Mouse (Mus musculus) frontal cortex, adult (tissue): ENCODE results near the gene 4933402N03Rik.

Source experiments
- ATAC-seq: cut with Nextera tagmentation; 2 replicates; pipeline ENCODE4 v1.9.2; 2017; ENCODE audit warnings: mild to moderate bottlenecking, moderate library complexity, mixed read lengths; ENCODE audit not compliant: low TSS enrichment

4933402N03Rik gene

GRCm38 (mm10) chr7:131146214-131146613, at the start of gene 4933402N03Rik:
Gene 4933402N03Rik, minus strand, starts transcription at chr7:131146314.
- no peak for ATAC-seq

- no peak for ATAC-seq
These were observed 41.9 kb upstream of the 4933402N03Rik start for GRCm38 (mm10) chr7:131187996-131188395.

- ATAC-seq = peak; percentile 99
These were observed 40.9 kb upstream of the 4933402N03Rik start for GRCm38 (mm10) chr7:131187047-131187446.

- ATAC-seq = no peak
These were observed 38.2 kb upstream of the 4933402N03Rik start for GRCm38 (mm10) chr7:131184339-131184738.

- 0 out of 2 replicates have a peak, but pooled peaks have one; percentile 25 for ATAC-seq
These were observed 36.6 kb upstream of the 4933402N03Rik start for GRCm38 (mm10) chr7:131182685-131183084.

- no peak for ATAC-seq
These were observed 28.0 kb upstream of the 4933402N03Rik start, which contains the start of gene 5430419D17Rik for GRCm38 (mm10) chr7:131174121-131174520. Gene 5430419D17Rik, plus strand, starts transcription at chr7:131174402.

- ATAC-seq = no peak
These were observed 23.0 kb upstream of the 4933402N03Rik start for GRCm38 (mm10) chr7:131169099-131169498.

GRCm38 (mm10) chr7:131167771-131168170, 21.7 kb upstream of the 4933402N03Rik start:
- ATAC-seq = no peak

- ATAC-seq = no peak
These were observed 16.1 kb upstream of the 4933402N03Rik start for GRCm38 (mm10) chr7:131162251-131162650.

- ATAC-seq = no peak
These were observed 6.9 kb upstream of the 4933402N03Rik start for GRCm38 (mm10) chr7:131153044-131153443.

GRCm38 (mm10) chr7:131150179-131150578, 4.1 kb upstream of the 4933402N03Rik start:
- no peak for ATAC-seq

- no peak for ATAC-seq
These were observed 12.9 kb downstream of the 4933402N03Rik start for GRCm38 (mm10) chr7:131133181-131133580.

- no peak for ATAC-seq
These were observed 16.1 kb downstream of the 4933402N03Rik start for GRCm38 (mm10) chr7:131130021-131130420.

- no peak for ATAC-seq
These were observed 23.8 kb downstream of the 4933402N03Rik start for GRCm38 (mm10) chr7:131122210-131122807.

- peak; percentile 88 for ATAC-seq
These were observed 31.7 kb downstream of the 4933402N03Rik start for GRCm38 (mm10) chr7:131114434-131114833.

- no peak for ATAC-seq
These were observed 32.4 kb downstream of the 4933402N03Rik start for GRCm38 (mm10) chr7:131113676-131114075.

GRCm38 (mm10) chr7:131112486-131112885, 33.6 kb downstream of the 4933402N03Rik start:
- ATAC-seq = peak; percentile 78
